Mouse (Mus musculus): Measurements from ENCODE around the gene Ganab.
"Not testable (repeated sequence)": the region's sequence is repeated elsewhere in the genome, so short reads cannot be mapped to it uniquely, and the experiment has no call there.

The Ganab gene

DNA sequence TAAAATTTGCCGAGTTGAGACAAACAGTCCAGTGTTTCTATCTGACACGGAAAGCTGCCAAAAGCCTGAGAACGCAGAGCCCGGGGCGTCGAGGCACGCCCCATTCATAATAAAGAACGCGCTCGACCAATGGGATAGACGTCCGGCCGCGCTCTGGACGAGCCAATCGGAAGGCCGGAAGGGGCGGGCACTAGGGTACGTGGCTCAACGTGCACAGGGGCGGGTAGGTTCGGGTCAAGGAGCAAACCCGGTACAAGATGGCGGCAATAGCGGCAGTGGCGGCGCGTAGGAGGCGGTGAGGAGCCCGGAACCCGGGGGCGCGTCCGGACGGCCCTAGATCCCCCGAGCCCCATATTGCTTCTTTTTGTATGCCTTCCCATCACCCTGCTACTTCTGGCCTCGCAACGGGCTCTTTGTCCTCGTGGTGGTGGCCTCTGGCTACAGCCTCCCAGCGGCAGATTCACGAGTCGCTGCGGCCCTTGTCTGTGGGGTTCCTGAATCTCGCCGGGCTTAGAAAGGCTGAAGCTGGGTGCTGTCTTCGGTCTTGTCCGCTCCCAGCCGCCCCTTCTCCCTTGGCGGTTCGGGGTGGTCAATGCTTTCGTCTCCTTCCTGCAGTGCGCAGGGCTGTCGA lies at the start of gene Ganab:
Gene Ganab, plus strand, starts transcription at position 207 of the 631 bp plus-strand sequence.
- peak; percentile 95 for DNase-seq (ENCODE audit: low read depth)

GRCm38 (mm10) chr19:8848356-8848755 lies 49.5 kb upstream of the Ganab start:
- no peak for DNase-seq (ENCODE audit: low read depth)

DNA sequence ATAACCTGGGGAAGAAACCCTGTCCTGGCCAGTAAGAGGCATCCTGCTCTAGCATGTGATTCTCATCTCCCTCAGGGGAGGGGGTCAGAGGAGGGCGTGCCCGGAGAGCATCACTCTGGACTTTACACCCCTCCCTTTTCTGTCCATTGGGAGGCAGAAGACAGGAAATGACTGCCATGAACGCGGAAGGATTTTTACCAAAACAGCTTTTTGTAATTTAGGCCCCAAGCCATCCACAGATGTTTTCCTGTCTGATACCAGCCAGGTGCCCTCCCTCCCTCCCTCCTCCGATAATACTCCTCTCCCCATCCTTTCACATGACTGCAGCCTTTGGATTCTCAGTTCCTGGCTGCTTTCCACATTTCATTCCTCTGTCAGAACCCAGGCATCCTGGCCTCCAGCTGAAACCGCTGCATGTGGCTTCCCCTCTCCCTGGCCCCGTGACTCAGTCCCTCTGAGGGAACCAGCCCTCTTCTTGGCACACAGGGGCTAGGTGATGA lies 47.4 kb upstream of the Ganab start, which contains the start of gene Lrrn4cl:
Gene Lrrn4cl, plus strand, starts transcription at position 367 of the 500 bp plus-strand sequence.
- no peak for DNase-seq (ENCODE audit: low read depth)

DNA sequence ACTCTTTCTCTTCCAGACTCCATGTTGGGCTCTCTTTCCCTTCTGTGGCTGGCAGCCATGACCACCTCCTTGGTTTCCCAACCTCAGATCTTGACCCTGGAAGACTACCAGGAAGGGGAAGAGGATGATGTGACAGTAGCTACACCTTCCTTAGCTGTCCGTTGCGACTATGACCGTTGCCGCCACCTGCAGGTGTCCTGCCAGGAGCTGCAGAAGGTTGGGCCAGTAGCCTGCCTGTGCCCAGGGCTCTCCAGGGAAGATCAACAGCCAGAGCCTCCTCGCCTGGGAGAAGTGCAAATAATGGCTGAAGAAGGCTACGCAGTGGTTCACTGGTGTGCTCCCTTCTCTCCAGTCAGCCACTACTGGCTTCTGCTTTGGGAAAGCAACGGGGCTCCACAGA lies 46.2 kb upstream of the Ganab start:
- no peak for DNase-seq (ENCODE audit: low read depth)

GRCm38 (mm10) chr19:8852236-8852928 lies 45.5 kb upstream of the Ganab start:
- no peak for DNase-seq (ENCODE audit: low read depth)

- no peak for DNase-seq (ENCODE audit: low read depth)
These were observed 44.8 kb upstream of the Ganab start for GRCm38 (mm10) chr19:8853117-8853516.

DNA sequence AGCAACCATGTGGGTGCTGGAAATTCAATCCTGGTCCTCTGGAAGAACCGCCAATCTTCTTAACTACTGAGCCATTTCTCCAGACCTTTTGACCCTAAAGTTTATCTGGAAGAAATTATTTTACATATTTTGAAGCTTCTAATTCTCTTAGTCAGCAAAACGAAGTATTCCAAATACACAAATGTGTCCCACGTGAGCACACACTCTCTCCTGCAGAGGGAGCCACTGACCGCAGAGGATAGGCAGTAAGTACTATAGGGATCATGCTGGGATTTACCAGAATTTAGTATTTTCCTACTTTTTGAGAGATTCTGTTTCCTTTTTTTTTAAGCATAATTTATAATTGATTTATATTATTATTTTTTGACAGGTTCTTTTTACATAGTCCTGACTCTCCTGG lies 40.2 kb upstream of the Ganab start:
- DNase-seq (ENCODE audit: low read depth) = peak; percentile 59

- DNase-seq (ENCODE audit: low read depth) = no peak
These were observed 38.9 kb upstream of the Ganab start for GRCm38 (mm10) chr19:8859018-8859417.

- DNase-seq (ENCODE audit: low read depth) = no peak
These were observed 33.6 kb upstream of the Ganab start for GRCm38 (mm10) chr19:8864265-8864664.

DNA sequence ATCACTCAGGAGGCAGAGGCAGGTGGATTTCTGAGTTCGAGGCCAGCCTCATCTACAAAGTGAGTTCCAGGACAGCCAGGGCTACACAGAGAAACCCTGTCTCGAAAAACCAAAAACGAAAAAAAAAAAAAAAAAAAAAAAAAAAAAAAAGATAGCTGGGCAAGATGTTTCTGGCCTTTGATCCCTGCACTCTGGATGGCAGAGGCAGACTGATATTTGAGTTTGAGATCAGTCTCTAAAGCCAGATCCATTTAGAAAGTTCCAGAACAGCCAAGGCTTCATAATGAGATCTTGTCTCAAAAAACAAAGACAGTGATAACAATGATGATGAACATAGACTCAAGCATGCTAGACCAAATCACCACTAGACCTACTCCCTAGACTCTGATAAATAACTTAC lies 27.5 kb upstream of the Ganab start:
- not testable (repeated sequence) for DNase-seq (ENCODE audit: low read depth)

DNA sequence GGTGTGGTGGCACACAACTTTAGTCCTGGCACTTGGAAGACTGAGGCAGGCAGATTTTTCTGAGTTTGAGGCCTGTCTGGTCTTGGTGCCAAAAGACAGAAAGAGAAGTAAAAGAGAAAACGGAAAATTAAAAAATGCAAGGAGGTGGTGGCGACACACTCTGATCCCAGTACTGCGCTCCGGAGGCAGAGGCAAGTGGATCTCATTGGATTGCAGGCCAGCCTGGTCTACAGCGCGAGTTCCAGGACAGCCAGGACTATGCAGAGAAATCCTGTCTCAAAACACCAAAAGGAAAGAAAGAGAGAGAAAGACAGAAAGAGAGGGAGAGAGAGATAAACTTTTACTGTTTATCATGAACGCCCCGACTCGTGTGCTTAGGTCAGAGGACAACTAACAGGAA lies 27.0 kb upstream of the Ganab start:
- DNase-seq (ENCODE audit: low read depth) = no peak

- DNase-seq (ENCODE audit: low read depth) = peak; percentile 94
These were observed 26.3 kb upstream of the Ganab start, which contains the start of gene Ubxn1 for GRCm38 (mm10) chr19:8871267-8872186. Gene Ubxn1, plus strand, starts transcription at chr19:8871496.

- no peak for DNase-seq (ENCODE audit: low read depth)
These were observed 25.5 kb upstream of the Ganab start for GRCm38 (mm10) chr19:8872266-8872840.

DNA sequence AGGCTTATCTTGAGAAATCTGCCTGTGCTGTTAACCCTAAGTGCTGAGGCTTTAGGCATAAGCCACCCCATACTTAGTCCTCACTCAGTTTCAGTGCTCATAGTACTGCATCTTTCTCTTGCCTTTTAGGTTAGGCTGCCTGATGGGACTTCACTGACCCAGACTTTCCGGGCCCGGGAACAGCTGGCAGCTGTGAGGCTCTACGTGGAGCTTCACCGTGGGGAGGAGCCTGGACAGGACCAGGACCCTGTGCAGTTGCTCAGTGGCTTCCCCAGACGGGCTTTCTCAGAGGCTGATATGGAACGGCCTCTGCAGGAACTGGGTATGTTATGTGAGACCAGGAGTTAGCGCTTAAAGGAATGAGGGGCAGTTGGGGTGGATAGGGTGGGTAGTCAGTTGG lies 22.8 kb upstream of the Ganab start:
- DNase-seq (ENCODE audit: low read depth) = no peak

- peak; percentile 82 for DNase-seq (ENCODE audit: low read depth)
These were observed 17.4 kb upstream of the Ganab start, which contains the start of gene Uqcc3 for GRCm38 (mm10) chr19:8880311-8881033. Gene Uqcc3, minus strand, starts transcription at chr19:8880923.

DNA sequence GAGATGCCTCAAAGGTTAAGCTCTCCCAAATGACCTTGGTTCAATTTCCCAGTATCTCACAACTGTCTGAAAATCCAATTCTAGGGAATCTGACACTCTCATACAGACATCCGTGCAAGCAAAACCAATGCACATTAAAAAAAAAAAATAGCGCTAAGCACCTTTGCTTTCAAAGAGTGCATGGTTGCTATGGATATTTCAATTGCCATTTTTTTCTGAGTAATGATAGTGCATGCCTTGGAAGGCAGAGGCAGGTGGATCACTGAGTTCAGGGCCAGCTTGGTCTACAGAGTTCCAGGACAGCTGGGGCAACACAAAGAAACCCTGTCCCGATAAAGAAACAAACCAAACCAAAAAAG lies 16.9 kb upstream of the Ganab start:
- DNase-seq (ENCODE audit: low read depth) = no peak

DNA sequence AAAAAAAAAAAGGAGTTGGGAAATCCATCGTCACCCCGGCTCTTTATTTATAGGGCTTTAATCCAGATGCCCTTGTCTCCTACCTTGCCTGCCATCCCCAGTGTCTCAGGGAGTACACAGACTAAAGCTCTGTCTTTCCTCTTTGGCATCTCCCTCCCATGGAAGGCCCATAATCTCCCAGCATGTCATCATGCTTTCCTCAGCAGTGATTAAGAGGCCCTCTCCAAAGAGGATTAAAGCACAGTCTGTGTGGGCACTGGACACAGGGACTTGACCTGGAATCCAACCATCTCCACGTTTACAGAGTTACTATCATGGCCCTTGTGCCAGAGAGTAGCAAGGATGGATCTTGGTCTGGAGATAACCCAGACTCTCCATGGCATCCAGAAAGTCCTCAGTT lies 14.3 kb upstream of the Ganab start, which contains the start of the genes Lbhd1 and Gm49403:
Gene Lbhd1, plus strand, starts transcription at position 117 of the 400 bp plus-strand sequence.
Gene Gm49403, plus strand, starts transcription at position 315 of the 400 bp plus-strand sequence.
- no peak for DNase-seq (ENCODE audit: low read depth)

- no peak for DNase-seq (ENCODE audit: low read depth)
These were observed 10.8 kb upstream of the Ganab start for GRCm38 (mm10) chr19:8886916-8887584.

DNA sequence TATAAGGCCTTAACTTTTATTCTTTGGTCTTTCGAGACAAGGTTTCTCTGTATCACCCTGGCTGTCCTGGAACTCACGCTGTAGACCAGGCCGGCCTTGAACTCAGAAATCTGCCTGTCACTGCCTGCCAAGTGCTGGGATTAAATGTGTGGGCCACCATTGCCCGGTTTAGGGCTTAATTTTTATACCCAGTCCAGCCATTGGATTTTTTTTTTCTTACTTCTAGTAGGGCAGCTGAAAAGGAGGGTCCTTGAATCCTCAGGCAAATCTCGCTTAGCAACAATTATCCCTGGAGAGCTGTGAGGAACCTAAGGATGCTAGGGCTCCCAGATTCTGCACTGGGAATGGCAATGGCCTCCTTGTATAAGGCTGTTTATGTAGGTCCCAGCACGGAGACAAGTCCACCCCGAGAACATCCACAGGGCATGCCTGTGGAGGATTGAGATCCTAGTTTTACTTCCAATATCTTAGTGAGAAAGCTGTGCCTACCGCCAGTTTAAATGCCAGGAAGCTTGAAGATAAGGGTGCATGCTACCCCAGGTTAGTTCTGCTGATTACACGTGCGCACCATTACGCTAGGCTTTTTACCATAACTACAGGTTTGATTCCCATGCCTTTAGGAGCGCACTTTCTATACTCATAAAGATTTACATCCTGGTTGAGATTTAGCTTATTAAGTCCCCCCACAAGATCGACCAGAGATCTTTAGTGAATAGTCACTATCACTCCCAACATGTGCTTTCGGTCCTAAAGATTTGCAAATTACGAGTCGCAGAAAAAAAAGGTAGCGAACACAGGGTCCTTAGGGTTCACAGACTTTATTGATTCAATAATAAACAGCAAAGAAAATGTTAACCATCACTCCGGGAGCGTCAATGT lies 10.0 kb upstream of the Ganab start:
- no peak for DNase-seq (ENCODE audit: low read depth)
